12 mouse cellular contexts compared by ENCODE assay signal in genomic region chr3:90664219-90664618, GRCm38 (mm10). TPM values are rescaled to one million over a fixed set of nuclear protein-coding genes. Genes with fewer than 3 reads are reported as not detected.
DNase-seq lines count a peak whose midpoint lies in the region; ATAC-seq and TF ChIP-seq lines count a peak whose summit lies in the region.
"Had no signal": no experiment of that assay in that cellular context is flagged by ENCODE, and none has a peak within 500 bp of the region (broad histone marks: within the 10 kb centered on the region; RNA-seq: fewer than 3 reads in every experiment).

No protein-coding gene starts in this region.

- no peak for TF ChIP-seq POLR2A in liver, adult 2 months (IDR thresholded peaks at IDR 0.05; ENCODE audit: extremely low read depth, insufficient read depth, low read length)
- no peak for TF ChIP-seq POLR2A in bone marrow, adult 2 months (IDR thresholded peaks at IDR 0.05; ENCODE audit: borderline replicate concordance, control insufficient read depth, low read depth, low read length)

- intact Hi-C loops in heart, postnatal 25 days (cut with DNase I) = loop anchor here (5.0 kb wide), 1 partner anchor 43 kb away; no protein-coding TSS in a partner anchor

- H3K4me3 ChIP-seq in embryonic facial prominence, embryonic 11.5 days (ENCODE audit: low read depth, low read length) = no peak overlapping the region
- no peak overlapping the region for H3K4me3 ChIP-seq in embryonic facial prominence, embryonic 10.5 days
- no peak overlapping the region for H3K4me3 ChIP-seq in liver, adult 2 months (ENCODE audit: insufficient read depth, low read depth, low read length)
- no peak overlapping the region for H3K4me3 ChIP-seq in liver, embryonic 12.5 days
- peak overlapping the region; percentile 21 for H3K4me3 ChIP-seq in bone marrow, adult 2 months (replicated peaks; ENCODE audit: control insufficient read depth, low read depth, low read length)
- H3K4me3 ChIP-seq: embryonic facial prominence, embryonic 13.5 days; heart, embryonic 13.5 days; midbrain, embryonic 12.5 days had no signal

- no peaks in the 10 kb centered on the region for H3K27me3 ChIP-seq in embryonic facial prominence, embryonic 11.5 days (ENCODE audit: control insufficient read depth, insufficient read depth, low read length)
- H3K27me3 ChIP-seq in embryonic facial prominence, embryonic 10.5 days (replicated peaks; ENCODE audit: low read depth, poor library complexity, severe bottlenecking) = no peaks in the 10 kb centered on the region
- no peaks in the 10 kb centered on the region for H3K27me3 ChIP-seq in liver, adult 2 months (ENCODE audit: control insufficient read depth, insufficient read depth, low read length)
- H3K27me3 ChIP-seq in liver, embryonic 12.5 days (replicated peaks) = no peaks in the 10 kb centered on the region
- H3K27me3 ChIP-seq: embryonic facial prominence, embryonic 13.5 days; heart, embryonic 13.5 days; midbrain, embryonic 12.5 days had no signal

- H3K27ac ChIP-seq in embryonic facial prominence, embryonic 11.5 days (replicated peaks; ENCODE audit: low read depth, low read length) = no peak overlapping the region
- no peak overlapping the region for H3K27ac ChIP-seq in embryonic facial prominence, embryonic 10.5 days (replicated peaks)
- H3K27ac ChIP-seq in liver, adult 2 months (replicated peaks; ENCODE audit: insufficient read depth, low read depth, low read length) = no peak overlapping the region
- no peak overlapping the region for H3K27ac ChIP-seq in liver, embryonic 12.5 days
- H3K27ac ChIP-seq in bone marrow, adult 2 months (ENCODE audit: control insufficient read depth, insufficient read depth, low read depth, low read length, poor library complexity) = peak overlapping the region; percentile 81
- H3K27ac ChIP-seq: embryonic facial prominence, embryonic 13.5 days; heart, embryonic 13.5 days; midbrain, embryonic 12.5 days had no signal

- DNase-seq in embryonic facial prominence, embryonic 11.5 days (ENCODE audit: low spot score) = peak; percentile 26
- no peak for DNase-seq in embryonic facial prominence, embryonic 10.5 days (ENCODE audit: low spot score)
- DNase-seq in liver, adult 2 months (ENCODE audit: extremely low read depth, low read depth, low spot score) = peak; percentile 40
- DNase-seq in retina, postnatal 1 day = peak; percentile 20
- no peak for DNase-seq in heart, postnatal 25 days (ENCODE audit: low spot score)
- no peak for DNase-seq in heart, adult 8-10 months (ENCODE audit: low spot score)

- no peak overlapping the region for H3K4me2 ChIP-seq in embryonic facial prominence, embryonic 11.5 days (ENCODE audit: low read depth, low read length)
- H3K4me2 ChIP-seq in liver, embryonic 12.5 days = no peak overlapping the region
- H3K4me2 ChIP-seq: embryonic facial prominence, embryonic 13.5 days; heart, embryonic 13.5 days; midbrain, embryonic 12.5 days had no signal

- no peak for ATAC-seq in embryonic facial prominence, embryonic 11.5 days (replicated peaks; ENCODE audit: insufficient number of reproducible peaks, low FRiP score, low TSS enrichment, low read depth)
- no peak for ATAC-seq in liver, embryonic 12.5 days

- H3K79me2 ChIP-seq in liver, adult 2 months (ENCODE audit: control insufficient read depth, insufficient read depth, low read length) = no peaks in the 10 kb centered on the region

- H3K9me3 ChIP-seq in embryonic facial prominence, embryonic 11.5 days (replicated peaks; ENCODE audit: control insufficient read depth, low read length) = no peaks in the 10 kb centered on the region
- H3K9me3 ChIP-seq in embryonic facial prominence, embryonic 10.5 days = no peaks in the 10 kb centered on the region
- no peaks in the 10 kb centered on the region for H3K9me3 ChIP-seq in liver, embryonic 12.5 days (replicated peaks)
- H3K9me3 ChIP-seq: embryonic facial prominence, embryonic 13.5 days; heart, embryonic 13.5 days; midbrain, embryonic 12.5 days had no signal

- WGBS in embryonic facial prominence, embryonic 11.5 days = 78% methylated on average over 2 of the region's 2 CpGs
- 82% methylated on average over 2 of the region's 2 CpGs for WGBS in embryonic facial prominence, embryonic 10.5 days
- WGBS in liver, adult 2 months = 87% methylated on average over 2 of the region's 2 CpGs
- WGBS in liver, embryonic 12.5 days (ENCODE audit: insufficient replicate concordance) = 57% methylated on average over 2 of the region's 2 CpGs
- WGBS in bone marrow, adult 2 months = 55% methylated on average over 2 of the region's 2 CpGs

- H3K4me1 ChIP-seq in embryonic facial prominence, embryonic 11.5 days (ENCODE audit: control insufficient read depth, insufficient read depth, low read length) = no peaks in the 10 kb centered on the region
- H3K4me1 ChIP-seq in embryonic facial prominence, embryonic 10.5 days = no peaks in the 10 kb centered on the region
- no peaks in the 10 kb centered on the region for H3K4me1 ChIP-seq in liver, adult 2 months (ENCODE audit: control insufficient read depth, insufficient read depth, low read length)
- no peaks in the 10 kb centered on the region for H3K4me1 ChIP-seq in liver, embryonic 12.5 days
- H3K4me1 ChIP-seq in bone marrow, adult 2 months (ENCODE audit: control insufficient read depth, insufficient read depth, low read length) = peaks cover 5% of the 10 kb centered on the region; the same call in 1 of the 2 replicates
- H3K4me1 ChIP-seq: heart, embryonic 13.5 days; midbrain, embryonic 12.5 days had no signal

- no peak overlapping the region for H3K9ac ChIP-seq in embryonic facial prominence, embryonic 11.5 days (replicated peaks; ENCODE audit: low read length)
- no peak overlapping the region for H3K9ac ChIP-seq in liver, adult 2 months (ENCODE audit: low read depth, low read length)
- no peak overlapping the region for H3K9ac ChIP-seq in liver, embryonic 12.5 days
- H3K9ac ChIP-seq: embryonic facial prominence, embryonic 13.5 days; heart, embryonic 13.5 days; midbrain, embryonic 12.5 days had no signal

- TF ChIP-seq CTCF in liver, adult 2 months (IDR thresholded peaks at IDR 0.05; ENCODE audit: low read depth, low read length) = peak; percentile 30; the same call in 1 of the 2 replicates
- TF ChIP-seq CTCF in bone marrow, adult 2 months (IDR thresholded peaks at IDR 0.05; ENCODE audit: control insufficient read depth, insufficient read depth, low read length) = peak; percentile 53

- H3K36me3 ChIP-seq in embryonic facial prominence, embryonic 11.5 days (replicated peaks; ENCODE audit: control insufficient read depth, insufficient read depth, low read depth, low read length) = no peaks in the 10 kb centered on the region
- no peaks in the 10 kb centered on the region for H3K36me3 ChIP-seq in embryonic facial prominence, embryonic 10.5 days (replicated peaks)
- H3K36me3 ChIP-seq in liver, adult 2 months (ENCODE audit: control insufficient read depth, insufficient read depth, low read length) = no peaks in the 10 kb centered on the region
- no peaks in the 10 kb centered on the region for H3K36me3 ChIP-seq in liver, embryonic 12.5 days
- H3K36me3 ChIP-seq: embryonic facial prominence, embryonic 13.5 days; heart, embryonic 13.5 days; midbrain, embryonic 12.5 days had no signal

RNA-seq across cellular contexts. Expression of gene S100a8, which starts 4.6 kb away (rescaled TPM):
- 10.5 and 13.2 TPM in 2 replicates for polyA plus RNA-seq in embryonic facial prominence, embryonic 11.5 days (2014; fragmentation: Nextera tagmentation; extraction: Ambion mirVana)
- polyA plus RNA-seq in embryonic facial prominence, embryonic 10.5 days (2016; fragmentation: Nextera tagmentation; extraction: Ambion mirVana) = 0.47 and 0.92 TPM in 2 replicates
- total RNA-seq in liver, adult 2 months (2014; rRNA removed) = 1.4 and 1.7 TPM in 2 replicates
- polyA plus RNA-seq in liver, adult 2 months (2012; rRNA removed) = 0.54 and 0.90 TPM in 2 replicates
- polyA plus RNA-seq in liver, embryonic 12.5 days (2016; fragmentation: Nextera tagmentation; extraction: Ambion mirVana) = 209 and 244 TPM in 2 replicates
- 4,508 and 18,334 TPM in 2 replicates for polyA plus RNA-seq in bone marrow, adult 2 months (2011; ENCODE audit: insufficient read depth, insufficient read length, low replicate concordance, missing spikeins)
- 1 to 10 TPM in 1 of 2 experiments, under 1 TPM in 1; 0.61 to 1.6 TPM for total RNA-seq in heart, postnatal 25 days (2021)
- total RNA-seq in heart, adult 8-10 months (2022) = 1 to 10 TPM in 3 of 4 experiments, under 1 TPM in 1; 0.97 to 7.2 (median 2.7) TPM
- total RNA-seq: layer of hippocampus, postnatal 25 days had no signal

RNA-seq across cellular contexts. Expression of gene S100a7a, which starts 10.4 kb away (rescaled TPM):
- polyA plus RNA-seq in embryonic facial prominence, embryonic 11.5 days (2014; fragmentation: Nextera tagmentation; extraction: Ambion mirVana) = not detected in 2 replicates
- not detected in 2 replicates for polyA plus RNA-seq in embryonic facial prominence, embryonic 10.5 days (2016; fragmentation: Nextera tagmentation; extraction: Ambion mirVana)
- not detected in 2 replicates for total RNA-seq in liver, adult 2 months (2014; rRNA removed)
- not detected in 2 replicates for polyA plus RNA-seq in liver, adult 2 months (2012; rRNA removed)
- polyA plus RNA-seq in liver, embryonic 12.5 days (2016; fragmentation: Nextera tagmentation; extraction: Ambion mirVana) = not detected in 2 replicates
- 1.0 TPM in 1 of 2 replicates, not detected in the other for polyA plus RNA-seq in bone marrow, adult 2 months (2011; ENCODE audit: insufficient read depth, insufficient read length, low replicate concordance, missing spikeins)
- total RNA-seq in heart, postnatal 25 days (2021) = under 1 TPM; 0.28 to 0.60 TPM
- total RNA-seq in heart, adult 8-10 months (2022) = under 1 TPM in 1 of 4 experiments, not detected in 3; 0.29 TPM
- polyA plus RNA-seq: embryonic facial prominence, embryonic 13.5 days; heart, embryonic 13.5 days had no signal

RNA-seq across cellular contexts. Expression of gene S100a9, which starts 31.3 kb away (rescaled TPM):
- polyA plus RNA-seq in embryonic facial prominence, embryonic 11.5 days (2014; fragmentation: Nextera tagmentation; extraction: Ambion mirVana) = 5.7 and 5.8 TPM in 2 replicates
- 0.32 TPM in 1 of 2 replicates, not detected in the other for polyA plus RNA-seq in embryonic facial prominence, embryonic 10.5 days (2016; fragmentation: Nextera tagmentation; extraction: Ambion mirVana)
- 2.6 and 3.6 TPM in 2 replicates for total RNA-seq in liver, adult 2 months (2014; rRNA removed)
- polyA plus RNA-seq in liver, adult 2 months (2012; rRNA removed) = 0.76 and 0.92 TPM in 2 replicates
- polyA plus RNA-seq in liver, embryonic 12.5 days (2016; fragmentation: Nextera tagmentation; extraction: Ambion mirVana) = 129 and 173 TPM in 2 replicates
- polyA plus RNA-seq in bone marrow, adult 2 months (2011; ENCODE audit: insufficient read depth, insufficient read length, low replicate concordance, missing spikeins) = 8,678 and 25,400 TPM in 2 replicates
- 1 to 10 TPM; 1.3 to 1.5 TPM for total RNA-seq in heart, postnatal 25 days (2021)
- 10 to 100 TPM in 1 of 4 experiments, 1 to 10 TPM in 3; 1.2 to 11.8 (median 2.5) TPM for total RNA-seq in heart, adult 8-10 months (2022)
- total RNA-seq: layer of hippocampus, postnatal 25 days had no signal

RNA-seq across cellular contexts. Expression of gene S100a6, which starts 51.5 kb away (rescaled TPM):
- polyA plus RNA-seq in embryonic facial prominence, embryonic 11.5 days (2014; fragmentation: Nextera tagmentation; extraction: Ambion mirVana) = 23.7 and 25.3 TPM in 2 replicates
- 17.7 and 21.3 TPM in 2 replicates for polyA plus RNA-seq in embryonic facial prominence, embryonic 10.5 days (2016; fragmentation: Nextera tagmentation; extraction: Ambion mirVana)
- total RNA-seq in liver, adult 2 months (2014; rRNA removed) = 2.4 and 3.6 TPM in 2 replicates
- 4.7 and 8.1 TPM in 2 replicates for polyA plus RNA-seq in liver, adult 2 months (2012; rRNA removed)
- polyA plus RNA-seq in liver, embryonic 12.5 days (2016; fragmentation: Nextera tagmentation; extraction: Ambion mirVana) = 5.7 and 6.8 TPM in 2 replicates
- 391 and 969 TPM in 2 replicates for polyA plus RNA-seq in bone marrow, adult 2 months (2011; ENCODE audit: insufficient read depth, insufficient read length, low replicate concordance, missing spikeins)
- total RNA-seq in heart, postnatal 25 days (2021) = 10 to 100 TPM; 70.8 to 84.4 TPM
- 10 to 100 TPM; 54.7 to 77.4 (median 69.0) TPM for total RNA-seq in heart, adult 8-10 months (2022)

RNA-seq across cellular contexts. Expression of gene S100a5, which starts 55.9 kb away (rescaled TPM):
- not detected in 2 replicates for polyA plus RNA-seq in embryonic facial prominence, embryonic 11.5 days (2014; fragmentation: Nextera tagmentation; extraction: Ambion mirVana)
- polyA plus RNA-seq in embryonic facial prominence, embryonic 10.5 days (2016; fragmentation: Nextera tagmentation; extraction: Ambion mirVana) = not detected in 2 replicates
- total RNA-seq in liver, adult 2 months (2014; rRNA removed) = not detected in 2 replicates
- not detected in 2 replicates for polyA plus RNA-seq in liver, adult 2 months (2012; rRNA removed)
- polyA plus RNA-seq in liver, embryonic 12.5 days (2016; fragmentation: Nextera tagmentation; extraction: Ambion mirVana) = not detected in 2 replicates
- not detected in 2 replicates for polyA plus RNA-seq in bone marrow, adult 2 months (2011; ENCODE audit: insufficient read depth, insufficient read length, low replicate concordance, missing spikeins)
- total RNA-seq in heart, postnatal 25 days (2021) = not detected
- not detected for total RNA-seq in heart, adult 8-10 months (2022)
- total RNA-seq: layer of hippocampus, postnatal 25 days had no signal
- polyA plus RNA-seq: embryonic facial prominence, embryonic 13.5 days; heart, embryonic 13.5 days; midbrain, embryonic 12.5 days had no signal

Comparison
In these comparisons a context has a peak if more than half of its experiments do, and no peak if none do; other contexts are left out.
1. DNase-seq: peak in embryonic facial prominence, embryonic 11.5 days (single experiment), liver, adult 2 months (single experiment) and retina, postnatal 1 day (single experiment); none in embryonic facial prominence, embryonic 10.5 days (single experiment), heart, postnatal 25 days (single experiment) and heart, adult 8-10 months (single experiment).
2. RNA of gene S100a8, which starts 4.6 kb away (polyA plus RNA-seq): 4,508 to 18,334 TPM in bone marrow, adult 2 months; 209 to 244 TPM in liver, embryonic 12.5 days, 10.5 to 13.2 TPM in embryonic facial prominence, embryonic 11.5 days, 0.47 to 0.92 TPM in embryonic facial prominence, embryonic 10.5 days and 0.54 to 0.90 TPM in liver, adult 2 months; every median in the first group is over 10 times any median in the second.
3. RNA of gene S100a9, which starts 31.3 kb away (polyA plus RNA-seq): 8,678 to 25,400 TPM in bone marrow, adult 2 months; 129 to 173 TPM in liver, embryonic 12.5 days, 5.7 to 5.8 TPM in embryonic facial prominence, embryonic 11.5 days, 0.76 to 0.92 TPM in liver, adult 2 months and 0.32 TPM in embryonic facial prominence, embryonic 10.5 days; every median in the first group is over 10 times any median in the second.